Mouse (Mus musculus) inflammation-experienced regulatory T-cells, adult 6 months (primary cell): ENCODE results near the gene Slc17a2. TPM values are rescaled to one million over a fixed set of nuclear protein-coding genes. Genes with fewer than 3 reads are reported as not detected.
"Not testable (repeated sequence)": the region's sequence is repeated elsewhere in the genome, so short reads cannot be mapped to it uniquely, and the experiment has no call there.

Experiments
- ATAC-seq: one replicate; pipeline ENCODE4 v1.8.0; 2017
- polyA plus RNA-seq, 3 experiments: library from polyadenylated mRNA; unstranded; fragments of 100-300 nt; shearing (Covaris generic); gene quantifications; one replicate each; pipeline ENCODE4 v1.2.1; 2017

The Slc17a2 gene
- not detected for polyA plus RNA-seq

DNA sequence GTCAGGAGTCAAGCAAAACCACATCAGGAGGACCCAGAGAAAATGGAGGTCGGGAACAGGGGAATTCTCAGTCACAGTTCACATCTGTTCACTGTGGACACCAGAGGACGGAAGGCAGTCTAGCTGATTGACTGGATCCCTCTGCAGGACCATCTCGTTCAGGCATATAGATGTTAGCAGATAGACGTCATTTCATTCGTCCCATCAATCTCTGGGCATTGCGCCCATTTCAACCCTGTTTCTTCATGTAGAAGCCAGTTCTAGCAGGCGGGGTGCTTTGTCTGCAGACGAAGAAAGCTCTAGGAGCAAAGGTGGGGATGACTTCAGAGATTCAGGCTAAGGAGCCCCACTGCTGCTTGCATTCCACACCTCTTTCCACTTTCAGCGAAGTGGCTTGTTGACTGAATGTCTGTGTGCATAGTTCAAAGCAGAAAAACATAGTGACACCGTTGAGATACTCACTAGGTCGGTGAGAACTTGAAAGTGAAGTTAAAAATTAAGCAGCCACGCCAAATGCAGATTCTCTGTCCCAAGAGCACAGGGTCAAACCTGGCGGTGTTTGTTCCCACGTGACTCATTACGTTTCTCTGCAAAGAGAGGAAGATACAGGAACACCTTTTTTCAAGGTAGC lies at the start of gene Slc17a2:
TSS of gene Slc17a2 (plus strand) at position 572 of the 631 bp plus-strand sequence.
- no peak for ATAC-seq

DNA sequence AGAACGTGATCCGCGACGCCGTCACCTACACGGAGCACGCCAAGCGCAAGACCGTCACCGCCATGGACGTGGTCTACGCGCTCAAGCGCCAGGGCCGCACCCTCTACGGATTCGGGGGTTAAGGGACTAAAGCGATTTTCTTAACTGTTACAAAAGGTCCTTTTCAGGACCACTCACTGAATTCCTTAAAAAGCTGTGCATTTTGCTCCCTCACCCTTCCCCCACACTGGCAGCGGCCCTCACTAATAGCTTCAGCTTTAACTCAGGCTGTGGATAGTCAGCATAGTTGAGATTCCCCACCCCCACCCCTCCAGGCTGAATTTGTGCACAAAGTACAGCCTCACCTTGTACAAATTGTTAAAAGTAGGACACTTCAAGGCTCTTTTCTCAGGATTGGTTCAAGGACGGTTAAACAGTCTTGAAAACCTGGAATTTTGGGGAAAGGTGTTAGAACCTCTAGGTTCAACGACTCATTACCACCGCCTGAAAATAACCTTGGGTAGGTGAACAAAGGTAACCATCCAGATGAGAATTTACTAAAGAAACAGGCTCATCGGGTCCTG lies 49.5 kb upstream of the Slc17a2 start:
- no peak for ATAC-seq

DNA sequence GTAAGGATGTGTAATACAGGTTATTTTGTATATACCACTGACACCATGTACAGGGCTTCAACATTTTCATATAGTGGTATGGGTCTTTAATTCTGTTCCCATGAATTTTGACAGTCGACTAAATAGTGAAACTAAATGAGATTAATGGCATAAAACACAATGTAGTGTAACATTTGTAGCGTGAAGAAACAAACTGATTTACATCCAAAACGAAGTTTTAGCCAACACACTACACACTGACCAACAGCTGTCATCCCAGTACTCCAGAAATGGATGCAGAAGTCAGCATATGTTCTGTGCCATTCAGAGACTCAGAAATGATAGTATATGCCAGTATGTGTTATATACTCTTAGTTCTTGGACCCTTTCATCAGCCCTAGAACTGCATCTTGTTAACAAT lies 48.9 kb upstream of the Slc17a2 start:
- no peak for ATAC-seq

DNA sequence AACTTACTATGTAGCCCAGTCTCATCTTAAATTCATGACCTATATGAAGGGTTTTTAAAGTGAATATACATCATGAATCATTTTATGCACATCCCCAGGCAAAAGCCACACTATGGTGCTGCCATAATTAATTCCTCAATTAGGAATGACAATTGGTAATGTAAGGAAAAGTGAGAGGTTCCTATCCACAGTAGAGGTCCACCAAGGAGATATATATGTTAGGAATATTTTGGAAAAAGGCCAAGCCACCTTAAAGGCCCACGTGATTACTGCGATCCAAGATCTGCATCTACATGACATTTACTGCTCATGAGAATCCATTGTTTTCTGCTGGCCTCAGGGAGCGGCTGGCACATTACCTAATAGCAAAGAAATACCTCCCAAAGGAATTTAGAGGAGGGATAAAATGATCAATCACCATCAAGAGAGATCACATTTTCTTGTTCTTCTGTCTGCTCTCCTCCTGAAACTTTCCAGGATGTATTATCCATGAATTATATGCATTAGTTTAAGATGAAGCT lies 47.5 kb upstream of the Slc17a2 start:
- no peak for ATAC-seq

DNA sequence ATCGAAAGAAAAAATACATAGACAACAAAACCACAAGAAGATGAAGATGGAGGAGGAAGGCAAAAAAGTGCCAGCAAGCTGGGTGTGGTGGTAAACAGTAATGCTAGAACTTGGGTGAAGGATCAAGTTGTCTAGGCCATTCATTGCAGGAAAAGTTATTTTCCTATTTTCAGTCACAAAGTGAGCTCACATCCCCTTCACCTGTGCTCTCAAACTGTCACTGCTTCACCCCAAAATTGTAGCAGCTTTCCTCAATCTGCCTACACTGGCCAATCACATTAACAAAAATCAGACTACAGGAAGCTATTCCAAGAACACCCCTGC lies 46.9 kb upstream of the Slc17a2 start:
- no peak for ATAC-seq

DNA sequence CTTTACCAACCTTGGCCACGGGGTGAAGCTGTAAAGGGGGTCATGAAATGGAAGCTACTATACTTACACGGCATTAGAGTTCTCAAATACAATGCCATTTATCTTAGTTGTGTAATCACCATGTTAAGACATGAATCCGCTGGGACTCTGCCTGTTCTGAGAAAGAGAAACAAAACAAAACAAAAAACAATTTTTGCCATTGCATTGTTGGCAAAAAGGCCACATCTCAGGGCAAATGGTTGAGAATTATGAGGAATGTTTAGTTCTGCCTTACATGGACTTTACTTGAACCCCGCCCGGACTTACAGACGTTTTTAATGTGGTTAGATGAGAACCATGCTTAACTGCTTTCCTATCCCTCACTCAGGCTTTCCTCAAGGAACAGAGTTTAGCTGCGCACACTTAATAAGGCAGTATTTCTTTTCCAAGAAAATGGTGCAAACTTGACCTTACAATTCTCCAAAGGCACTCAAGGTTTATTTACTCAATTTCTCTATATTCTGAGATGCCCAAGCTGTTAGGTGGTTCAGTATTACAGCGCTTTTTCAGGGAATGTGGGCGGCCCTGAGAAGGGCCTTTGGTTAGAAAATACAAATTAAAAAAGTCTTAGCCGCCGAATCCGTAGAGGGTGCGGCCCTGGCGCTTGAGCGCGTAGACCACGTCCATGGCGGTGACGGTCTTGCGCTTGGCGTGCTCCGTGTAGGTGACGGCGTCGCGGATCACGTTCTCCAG lies 46.4 kb upstream of the Slc17a2 start:
- ATAC-seq, result no peak

DNA sequence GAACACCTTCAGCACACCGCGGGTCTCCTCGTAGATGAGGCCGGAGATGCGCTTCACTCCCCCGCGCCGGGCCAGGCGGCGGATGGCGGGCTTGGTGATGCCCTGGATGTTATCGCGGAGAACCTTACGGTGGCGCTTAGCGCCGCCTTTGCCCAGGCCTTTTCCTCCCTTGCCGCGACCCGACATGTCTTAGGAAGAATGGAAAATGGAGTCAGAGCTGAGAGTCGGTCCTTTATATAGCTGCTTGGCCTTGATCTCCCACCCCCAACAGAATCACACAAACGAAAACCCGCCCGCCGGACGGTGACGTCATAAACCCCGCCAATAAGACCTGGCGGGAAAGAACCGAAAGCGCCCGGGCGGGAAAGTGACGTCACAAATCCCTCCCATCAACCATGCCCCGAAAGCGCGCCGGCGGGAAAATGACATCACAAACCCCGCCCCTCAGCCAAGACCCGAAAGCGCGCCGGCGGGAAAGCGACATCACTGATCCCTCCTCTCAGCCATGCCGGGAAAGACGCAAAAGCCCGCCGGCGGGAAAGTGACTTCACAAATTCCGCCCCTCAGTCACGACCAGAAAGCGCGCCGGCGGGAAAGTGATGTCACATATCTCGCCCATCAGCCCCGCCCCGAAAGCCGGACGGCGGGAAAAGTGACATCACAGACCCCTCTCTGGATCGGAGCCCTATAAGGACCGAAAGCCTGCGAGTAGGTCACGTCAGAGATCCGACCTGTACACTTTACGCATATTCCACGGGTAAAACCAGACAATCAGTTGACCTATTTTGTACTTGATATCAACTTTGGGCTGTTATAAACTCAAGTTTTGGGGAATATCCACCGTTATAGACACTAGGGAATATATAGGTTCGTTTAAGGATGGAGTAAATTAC lies 45.6 kb upstream of the Slc17a2 start, which contains the start of gene Hist1h4a:
TSS of gene Hist1h4a (minus strand) at position 259 of the 893 bp plus-strand sequence.
- ATAC-seq, result peak; percentile 63

DNA sequence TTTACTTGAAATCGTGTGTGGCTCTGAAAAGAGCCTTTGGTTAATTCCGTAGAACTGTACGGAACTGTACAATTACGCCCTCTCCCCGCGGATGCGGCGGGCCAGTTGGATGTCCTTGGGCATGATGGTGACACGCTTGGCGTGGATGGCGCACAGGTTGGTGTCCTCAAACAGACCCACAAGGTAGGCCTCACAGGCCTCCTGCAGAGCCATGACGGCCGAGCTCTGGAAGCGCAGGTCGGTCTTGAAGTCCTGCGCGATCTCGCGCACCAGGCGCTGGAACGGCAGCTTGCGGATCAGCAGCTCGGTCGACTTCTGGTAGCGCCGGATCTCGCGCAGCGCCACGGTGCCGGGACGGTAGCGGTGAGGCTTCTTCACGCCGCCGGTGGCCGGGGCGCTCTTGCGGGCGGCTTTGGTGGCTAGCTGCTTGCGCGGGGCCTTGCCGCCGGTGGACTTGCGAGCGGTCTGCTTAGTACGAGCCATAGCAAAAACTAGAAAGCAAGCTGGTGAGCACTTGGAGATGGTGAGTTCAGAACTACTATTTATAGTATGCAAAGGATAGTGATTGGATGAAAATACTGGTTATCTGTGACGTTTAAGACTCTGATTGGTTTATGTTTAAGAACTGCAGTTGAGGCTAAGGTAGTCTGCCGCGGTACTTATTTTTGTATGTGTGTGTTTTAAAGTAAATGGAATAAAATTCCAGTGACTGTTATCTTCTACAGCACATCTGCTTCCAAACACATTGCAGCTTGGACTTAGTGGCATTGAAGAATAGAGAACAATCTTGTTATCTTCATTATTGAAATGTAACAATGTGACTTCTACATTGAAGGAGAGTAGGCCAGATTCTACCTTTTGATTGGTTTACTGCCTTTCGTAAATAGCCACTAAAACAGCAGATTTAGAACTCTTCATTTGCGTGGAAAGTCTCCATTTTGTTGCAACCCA lies 44.6 kb upstream of the Slc17a2 start, which contains the start of gene Hist1h3a:
TSS of gene Hist1h3a (minus strand) at position 516 of the 951 bp plus-strand sequence.
- peak; percentile 69 for ATAC-seq

DNA sequence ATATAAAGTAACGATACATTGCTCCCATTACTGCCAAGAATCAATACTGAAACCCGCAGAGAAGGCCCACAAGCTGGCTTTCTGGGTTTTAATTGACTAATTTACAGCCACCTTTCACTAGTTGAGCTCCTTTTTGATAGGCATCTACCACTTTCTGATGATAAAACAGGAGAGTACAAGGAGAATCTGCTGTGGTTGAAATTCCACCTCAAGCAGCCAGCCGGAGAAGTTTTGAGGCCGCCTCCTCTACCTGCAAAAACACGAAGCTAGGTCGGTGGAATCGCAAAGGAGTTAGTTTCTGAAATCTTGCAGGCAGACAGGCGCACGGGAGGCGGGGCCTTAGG lies 43.6 kb upstream of the Slc17a2 start:
- ATAC-seq, result no peak

DNA sequence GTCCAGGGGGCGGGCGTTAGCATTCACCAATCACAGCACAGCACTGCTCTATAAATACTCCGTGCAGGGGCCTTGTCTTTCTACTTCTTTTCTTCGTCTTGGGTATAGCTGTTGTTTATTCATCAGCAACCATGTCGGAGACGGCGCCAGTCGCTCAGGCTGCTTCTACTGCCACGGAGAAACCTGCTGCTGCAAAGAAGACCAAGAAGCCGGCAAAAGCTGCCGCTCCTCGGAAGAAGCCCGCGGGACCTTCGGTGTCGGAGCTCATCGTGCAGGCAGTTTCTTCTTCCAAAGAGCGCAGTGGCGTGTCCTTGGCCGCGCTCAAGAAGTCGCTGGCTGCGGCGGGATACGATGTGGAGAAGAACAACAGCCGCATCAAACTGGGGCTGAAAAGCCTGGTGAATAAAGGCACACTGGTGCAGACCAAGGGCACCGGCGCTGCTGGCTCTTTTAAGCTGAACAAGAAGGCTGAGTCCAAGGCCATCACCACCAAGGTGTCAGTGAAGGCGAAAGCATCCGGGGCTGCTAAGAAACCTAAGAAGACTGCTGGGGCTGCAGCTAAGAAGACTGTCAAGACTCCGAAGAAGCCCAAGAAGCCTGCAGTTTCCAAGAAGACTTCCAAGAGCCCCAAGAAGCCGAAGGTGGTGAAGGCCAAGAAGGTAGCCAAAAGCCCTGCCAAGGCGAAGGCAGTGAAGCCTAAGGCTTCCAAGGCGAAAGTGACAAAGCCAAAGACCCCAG lies 43.0 kb upstream of the Slc17a2 start, which contains the start of gene Hist1h1a:
TSS of gene Hist1h1a (plus strand) at position 81 of the 738 bp plus-strand sequence.
- peak; percentile 45 for ATAC-seq

DNA sequence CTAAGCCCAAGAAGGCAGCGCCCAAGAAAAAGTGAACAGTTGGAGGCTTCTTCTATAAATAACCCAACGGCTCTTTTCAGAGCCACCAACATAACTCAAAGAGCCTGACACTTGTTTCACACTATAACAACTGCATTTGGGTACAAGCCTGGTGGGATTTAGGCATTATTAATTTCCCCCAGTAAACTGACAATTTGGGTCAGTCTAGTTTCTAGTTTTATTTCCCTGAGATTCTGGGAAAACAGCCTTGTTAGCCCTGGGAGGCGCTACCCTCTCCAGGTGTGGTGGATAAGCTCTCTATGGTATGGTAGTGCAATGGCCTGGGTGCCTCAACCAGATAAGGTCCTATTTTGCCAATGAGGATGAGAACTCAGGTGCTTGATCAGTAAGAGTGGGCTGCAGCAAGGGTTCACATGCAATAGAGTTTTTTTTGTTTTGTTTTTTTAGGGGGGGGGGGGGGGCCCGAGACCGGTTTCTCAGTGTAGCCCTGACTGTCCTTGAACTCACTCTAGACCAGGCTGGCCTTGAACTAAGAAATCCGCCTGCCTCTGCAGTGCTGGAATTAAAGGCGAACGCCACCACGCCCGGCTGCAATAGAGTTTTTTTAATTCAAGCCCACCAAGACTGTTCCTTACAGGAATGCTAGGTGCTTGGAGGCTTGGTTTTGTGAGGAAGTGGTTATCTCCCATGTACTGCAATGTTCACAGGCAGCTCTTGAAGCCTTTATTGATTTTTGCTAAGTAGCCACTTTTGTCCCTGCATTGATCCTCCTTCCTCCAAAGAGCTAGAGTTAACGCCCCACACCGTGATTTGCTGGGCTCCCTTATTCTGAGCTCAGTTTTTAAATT lies 42.2 kb upstream of the Slc17a2 start:
- no peak for ATAC-seq

DNA sequence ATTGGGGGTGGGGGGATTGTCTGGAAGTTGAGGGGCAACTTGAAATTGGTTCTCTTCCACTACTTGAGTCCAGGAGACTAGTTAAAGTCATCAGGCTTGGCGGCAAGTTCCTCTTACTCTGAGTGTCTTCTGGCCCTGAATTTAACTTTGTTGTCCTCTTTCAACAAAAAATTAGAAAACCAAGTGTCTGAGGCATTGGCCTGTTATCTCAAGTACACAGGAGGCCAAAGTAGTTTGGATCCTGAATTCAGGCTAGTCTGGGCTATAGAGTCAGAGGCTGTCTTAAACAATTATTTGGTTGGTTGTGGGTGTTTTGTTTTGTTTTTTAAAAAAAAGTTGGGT lies 41.6 kb upstream of the Slc17a2 start:
- ATAC-seq, result no peak

DNA sequence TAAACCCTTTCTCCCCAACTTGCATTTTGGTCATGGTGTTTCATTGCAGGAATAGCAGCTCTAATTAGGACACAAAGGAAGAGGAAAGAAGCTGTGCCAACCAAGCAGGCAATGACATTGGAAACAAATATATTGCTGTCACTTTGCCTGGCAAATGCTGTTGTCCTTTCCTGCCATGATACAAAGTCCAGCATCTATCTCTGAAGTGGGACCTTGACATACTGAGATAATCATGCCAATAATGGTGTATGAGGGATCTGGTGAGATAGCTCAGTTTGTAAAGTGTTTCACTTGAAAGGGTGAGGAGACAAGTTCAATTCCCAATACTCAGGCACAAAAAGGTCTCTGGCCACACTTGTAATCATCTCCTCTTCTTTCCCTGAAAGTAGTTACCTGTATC lies 40.0 kb upstream of the Slc17a2 start:
- ATAC-seq, result no peak

DNA sequence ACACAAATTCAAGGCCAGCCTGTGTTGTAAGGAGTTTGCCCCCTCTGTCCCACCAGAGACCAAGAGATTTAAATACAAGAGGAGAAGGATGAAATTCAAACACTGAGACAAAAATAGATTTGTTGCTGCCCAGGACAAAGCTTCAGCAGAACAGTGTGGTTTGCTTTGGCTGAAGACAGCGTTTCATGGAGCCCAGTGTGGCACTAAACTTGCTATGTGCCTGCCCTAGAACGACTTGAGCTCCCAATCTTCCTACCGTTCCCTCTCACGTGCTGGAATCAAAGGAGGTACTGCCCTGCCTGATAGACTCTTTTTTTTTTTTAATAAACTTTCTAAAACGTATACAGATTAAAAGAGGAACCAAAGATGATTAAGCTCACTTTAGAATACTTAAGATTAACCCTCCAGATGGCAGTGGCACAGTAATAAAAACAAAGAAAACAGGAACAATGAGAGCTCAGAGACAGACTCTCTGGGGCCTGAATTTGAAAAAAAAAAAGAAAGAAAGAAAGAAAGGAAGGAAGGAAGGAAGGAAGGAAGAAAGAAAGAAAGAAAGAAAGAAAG lies 37.9 kb upstream of the Slc17a2 start:
- ATAC-seq, result no peak

DNA sequence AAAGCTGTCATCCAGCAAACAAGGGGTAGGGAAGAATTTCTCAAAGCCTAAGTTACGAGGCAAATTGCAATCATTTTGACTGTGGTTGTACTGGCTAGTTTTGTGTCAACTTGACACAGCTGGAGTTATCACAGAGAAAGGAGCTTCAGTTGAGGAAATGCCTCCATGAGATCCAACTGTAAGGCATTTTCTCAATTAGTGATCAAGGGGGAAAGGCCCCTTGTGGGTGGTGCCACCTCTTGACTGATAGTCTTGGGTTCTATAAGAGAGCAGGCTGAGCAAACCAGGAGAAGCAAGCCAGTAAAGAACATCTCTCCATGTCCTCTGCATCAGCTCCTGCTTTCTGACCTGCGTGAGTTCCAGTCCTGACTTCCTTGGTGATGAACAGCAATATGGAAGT lies 37.2 kb upstream of the Slc17a2 start, which contains the start of gene Trim38:
TSS of gene Trim38 (plus strand) at position 301 of the 400 bp plus-strand sequence.
- ATAC-seq, result not testable (repeated sequence)

DNA sequence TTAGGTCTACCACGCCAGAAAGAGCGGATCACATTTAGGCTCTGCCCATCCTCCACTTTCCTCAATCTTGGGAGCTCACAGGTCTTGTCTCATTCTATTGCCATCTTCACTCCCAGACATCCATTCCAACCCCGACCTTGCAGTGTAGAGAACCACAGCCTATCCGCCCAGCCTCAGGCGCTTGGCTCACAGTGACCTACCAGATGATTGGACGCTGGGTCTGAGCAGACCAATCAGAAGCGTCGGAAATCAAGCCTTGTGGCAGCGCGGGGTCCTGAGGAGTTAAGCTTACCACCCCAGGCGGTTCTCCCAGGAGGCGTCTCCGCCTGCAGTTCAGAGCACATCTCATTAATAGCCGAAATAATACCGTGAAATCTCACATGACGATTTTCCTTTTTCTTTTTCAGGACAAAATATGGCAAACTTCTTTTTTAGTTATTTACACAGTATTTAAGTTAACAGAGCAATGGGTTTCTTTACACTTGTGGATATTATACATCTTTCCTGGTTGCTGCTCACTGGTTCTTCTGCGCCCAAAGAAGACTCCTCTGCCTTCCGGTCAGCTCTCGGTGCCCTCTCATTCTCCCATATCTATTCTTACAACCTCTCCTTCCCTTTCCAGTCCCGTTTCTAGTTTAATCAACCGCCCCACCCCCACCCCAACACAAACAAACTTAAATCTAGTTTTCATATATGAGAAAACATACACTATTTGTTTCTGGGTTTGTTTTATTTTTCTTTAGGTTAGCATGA lies 34.1 kb upstream of the Slc17a2 start:
- ATAC-seq, result no peak

DNA sequence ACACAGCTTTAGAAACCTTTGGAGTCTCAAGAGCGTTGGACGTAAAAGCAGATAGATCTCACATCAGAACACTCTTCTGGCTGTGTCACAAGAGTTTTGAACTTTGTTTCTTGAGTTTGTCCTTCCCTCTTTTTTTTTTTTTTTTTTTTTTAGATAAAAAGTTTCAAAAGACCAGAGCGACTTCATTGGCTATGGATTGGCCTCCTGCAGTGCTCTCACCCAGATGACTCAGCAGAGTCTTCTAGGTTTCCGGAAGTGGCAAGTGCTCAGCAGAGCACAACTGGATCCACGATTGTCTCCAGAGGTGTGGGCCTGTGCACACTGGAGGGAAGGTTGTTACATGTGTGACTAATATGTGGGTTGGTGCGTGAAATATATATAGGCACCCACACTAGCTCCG lies 28.5 kb upstream of the Slc17a2 start:
- ATAC-seq, result no peak

DNA sequence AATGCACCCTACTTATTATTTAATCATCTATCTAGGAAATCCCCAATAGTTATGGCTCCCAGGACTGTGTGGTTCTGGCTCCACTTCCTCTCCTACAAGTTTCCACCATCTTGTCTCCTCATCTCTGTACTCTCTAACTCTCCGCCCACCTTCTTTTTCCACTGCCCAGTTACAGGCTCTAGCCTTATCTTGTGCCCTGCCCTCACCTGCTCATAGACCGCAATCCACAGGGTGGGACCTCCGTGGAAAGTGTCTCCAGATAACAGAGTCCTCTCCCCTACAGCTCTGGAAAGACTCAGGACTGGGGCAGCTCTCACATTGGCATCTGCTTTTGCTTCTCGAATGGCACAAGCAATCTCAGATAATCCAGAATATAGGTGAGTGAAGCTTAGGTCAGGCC lies 27.8 kb upstream of the Slc17a2 start:
- ATAC-seq, result no peak

DNA sequence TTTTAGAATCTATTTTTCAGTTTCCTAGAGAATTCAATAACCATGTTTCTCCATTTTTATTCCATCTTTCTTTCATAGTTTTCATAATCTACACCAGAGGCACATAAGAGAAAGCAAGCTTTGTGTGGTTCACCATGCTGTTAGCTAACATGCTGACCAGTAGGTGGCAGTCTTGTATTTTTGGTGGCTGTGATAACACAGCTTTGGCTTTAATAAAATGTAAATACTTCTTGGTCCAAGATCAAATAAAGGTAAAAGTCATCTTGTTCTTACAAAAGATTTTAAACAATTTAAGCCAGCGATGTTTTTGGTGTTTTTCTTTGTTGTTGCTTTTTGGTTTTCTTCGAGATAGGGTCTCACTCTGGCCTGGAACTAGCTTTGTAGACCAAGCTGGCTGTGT lies 14.3 kb upstream of the Slc17a2 start:
- ATAC-seq, result no peak
